Mouse (Mus musculus) skeletal muscle tissue, adult 2 months (tissue): Measurements from ENCODE around the gene Srebf2.

Experiments used
- DNase-seq: peaks from one replicate; pipeline ENCODE4 v3.0.0-alpha.2; 2012; ENCODE audit warnings: low read depth, low spot score

Gene Srebf2

DNA sequence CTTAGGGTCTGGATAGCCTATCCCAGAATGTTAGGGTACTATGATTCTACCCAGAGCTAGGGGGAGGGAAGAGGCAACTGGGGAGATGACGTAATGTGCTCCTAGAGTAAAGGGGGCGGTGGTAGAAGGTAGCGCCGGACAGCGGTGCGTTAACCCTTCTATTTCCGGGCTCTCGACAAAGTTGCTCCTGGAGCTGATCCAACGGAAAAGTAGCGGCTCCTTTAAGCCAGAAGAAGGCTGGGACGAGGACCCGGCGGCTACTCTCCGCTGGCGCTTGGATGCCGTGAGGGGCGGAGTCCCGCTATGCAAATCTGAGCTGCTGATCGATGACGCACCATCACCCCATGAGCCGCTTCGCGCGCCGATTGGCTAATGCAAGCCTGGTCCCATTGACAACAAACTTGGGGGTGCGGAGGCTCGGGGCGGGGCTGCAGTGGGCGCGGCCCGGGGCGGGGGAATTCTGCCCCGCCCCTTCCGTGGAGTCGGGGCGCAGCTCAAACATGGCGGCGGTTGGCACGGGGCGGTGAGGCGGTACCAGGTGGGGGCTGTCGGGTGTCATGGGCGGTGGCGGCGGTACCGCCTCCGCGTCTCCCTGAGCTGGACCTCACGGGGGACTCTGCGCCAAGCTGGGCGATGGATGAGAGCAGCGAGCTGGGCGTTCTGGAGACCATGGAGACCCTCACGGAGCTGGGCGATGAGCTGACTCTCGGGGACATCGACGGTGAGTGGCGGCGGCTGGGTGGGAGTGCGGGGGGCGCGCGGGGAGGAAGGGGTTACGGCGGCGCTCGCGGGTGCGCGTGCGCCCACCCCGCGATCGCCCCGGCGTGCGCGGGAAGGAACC is at the start of gene Srebf2:
Gene Srebf2, plus strand, starts transcription at position 412 of the 841 bp plus-strand sequence.
- peak; percentile 99 for DNase-seq

DNA sequence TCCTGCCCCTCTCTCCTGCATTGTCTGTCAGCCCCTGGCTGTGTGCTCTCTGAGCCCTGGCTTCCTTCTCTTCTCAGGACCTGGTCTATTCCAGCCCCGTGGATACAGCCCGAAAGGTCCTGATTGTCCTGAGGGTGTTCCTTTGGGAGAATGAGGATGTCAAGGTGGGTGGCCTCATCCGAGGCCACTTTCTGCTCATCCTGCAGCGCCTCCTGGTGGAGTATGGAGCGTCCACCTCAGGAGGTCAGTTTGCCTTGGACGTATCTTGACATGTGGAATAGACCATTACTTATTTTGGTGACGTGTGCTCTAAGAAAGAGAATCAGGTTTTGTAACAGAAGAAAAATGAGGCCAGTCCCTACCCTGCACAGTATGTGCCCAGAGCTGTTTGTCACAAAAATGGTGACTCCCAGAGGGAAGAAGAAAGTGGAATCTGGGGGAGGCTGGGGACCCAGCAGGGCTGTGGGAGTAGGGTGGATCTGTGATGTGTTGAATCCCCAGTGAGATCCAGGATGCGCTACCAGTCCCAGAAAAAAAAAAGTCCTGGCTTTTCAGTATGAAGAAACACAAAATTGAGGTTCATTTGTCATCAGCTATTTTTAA is 39.9 kb upstream of the Srebf2 start:
- DNase-seq, result no peak

DNA sequence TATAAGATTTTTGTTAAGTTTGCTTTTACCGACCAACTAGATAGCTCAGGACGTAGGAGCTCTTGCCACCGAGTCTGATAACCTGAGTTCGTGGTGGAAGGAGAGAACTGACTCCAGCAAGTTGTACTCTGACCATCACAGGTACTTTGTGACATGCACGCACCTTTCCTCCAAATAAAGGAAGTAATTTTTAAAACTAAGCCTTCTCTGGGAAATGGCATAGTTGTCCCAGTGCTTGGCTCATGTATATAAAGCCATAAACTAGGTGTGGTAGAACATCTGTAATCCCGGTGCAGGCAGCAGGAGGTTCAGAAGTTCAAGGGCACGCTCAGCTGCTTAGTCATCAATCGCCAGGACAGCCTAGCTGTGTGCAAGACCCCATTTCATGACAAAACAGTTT is 26.4 kb upstream of the Srebf2 start:
- DNase-seq, result no peak

DNA sequence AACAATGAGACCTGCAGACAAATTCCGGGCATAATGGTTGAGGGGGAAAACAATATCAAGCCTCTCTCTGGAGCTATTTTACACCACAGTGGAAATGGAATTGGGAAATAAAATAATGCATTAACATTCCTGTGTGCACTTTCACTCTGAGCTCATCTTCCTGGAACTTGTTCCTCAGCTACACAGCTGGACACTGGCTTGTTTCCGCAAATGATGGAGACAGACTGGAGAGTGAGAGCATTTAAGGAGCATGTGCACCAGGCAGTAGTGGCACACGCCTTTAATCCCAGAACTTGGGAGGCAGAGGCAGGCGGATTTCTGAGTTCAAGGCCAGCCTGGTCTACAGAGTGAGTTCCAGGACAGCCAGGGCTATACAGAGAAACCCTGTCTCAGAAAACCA is 20.3 kb upstream of the Srebf2 start:
- peak; percentile 53 for DNase-seq

DNA sequence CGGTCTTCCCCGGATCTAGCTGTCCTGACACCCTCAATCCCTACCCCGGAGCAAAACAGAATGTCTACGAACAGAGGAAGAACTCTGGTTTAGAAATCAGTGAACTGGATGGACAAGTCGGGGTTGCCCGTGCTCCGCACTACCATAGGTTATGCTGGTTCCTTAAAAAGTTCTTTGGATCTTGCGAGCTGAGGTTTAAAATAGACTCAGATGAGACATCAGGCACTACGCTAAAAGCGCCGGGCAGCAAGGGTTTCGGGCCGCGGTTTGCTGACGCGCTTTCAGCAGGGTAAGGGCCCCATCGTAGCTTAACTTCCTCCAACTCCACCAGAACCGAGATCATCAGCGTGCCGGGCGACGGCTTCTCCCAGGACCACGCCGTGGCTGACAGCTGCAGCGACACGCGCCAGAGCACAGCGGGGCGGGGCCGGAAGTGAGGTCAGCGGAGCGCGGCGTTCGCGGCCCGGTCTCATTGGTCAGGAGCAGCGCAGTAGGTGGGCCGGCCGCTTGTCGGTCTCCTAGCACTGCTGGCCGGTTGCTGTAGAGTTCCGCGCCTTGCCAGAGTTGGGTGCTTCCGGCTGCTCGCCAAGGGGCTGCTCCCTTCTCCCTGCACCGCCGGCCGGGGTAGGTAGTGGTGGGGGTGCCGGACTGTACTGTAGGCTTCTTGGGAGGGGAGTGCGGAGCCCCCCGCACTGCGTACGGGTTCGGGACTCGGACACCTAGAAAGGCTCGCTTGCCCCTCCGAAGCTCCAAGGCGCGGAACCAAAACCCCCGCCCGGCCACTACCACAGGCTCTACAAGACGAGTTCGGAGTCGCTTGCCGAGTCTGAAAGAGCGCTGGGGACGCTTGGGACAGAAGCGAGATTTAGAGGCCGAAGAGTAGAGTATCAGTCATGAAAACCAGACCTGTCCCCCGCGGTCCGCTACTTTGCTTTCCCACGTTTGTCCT is 19.3 kb upstream of the Srebf2 start, which contains the start of gene Ccdc134:
Gene Ccdc134, plus strand, starts transcription at position 497 of the 949 bp plus-strand sequence.
- peak; percentile 92 for DNase-seq

DNA sequence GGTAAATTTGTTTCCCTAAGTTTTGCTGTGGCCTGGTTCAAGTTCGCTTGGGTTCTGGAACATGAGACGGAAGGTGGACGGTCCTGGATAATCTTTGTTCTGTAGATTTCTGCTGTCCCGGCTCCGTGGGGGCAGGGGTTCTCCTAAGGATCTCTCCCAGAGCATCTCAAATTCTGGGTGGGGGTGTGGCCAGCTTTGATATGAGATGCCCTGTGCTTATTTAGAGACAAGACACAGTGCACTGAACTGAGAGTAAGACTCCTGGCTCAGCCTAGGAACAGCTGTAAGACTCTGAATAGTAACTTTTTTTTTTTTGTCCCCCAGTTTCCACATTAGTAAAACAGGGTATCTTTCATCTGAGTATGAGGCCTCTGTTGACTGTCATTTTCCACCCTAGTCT is 18.6 kb upstream of the Srebf2 start:
- DNase-seq, result no peak

DNA sequence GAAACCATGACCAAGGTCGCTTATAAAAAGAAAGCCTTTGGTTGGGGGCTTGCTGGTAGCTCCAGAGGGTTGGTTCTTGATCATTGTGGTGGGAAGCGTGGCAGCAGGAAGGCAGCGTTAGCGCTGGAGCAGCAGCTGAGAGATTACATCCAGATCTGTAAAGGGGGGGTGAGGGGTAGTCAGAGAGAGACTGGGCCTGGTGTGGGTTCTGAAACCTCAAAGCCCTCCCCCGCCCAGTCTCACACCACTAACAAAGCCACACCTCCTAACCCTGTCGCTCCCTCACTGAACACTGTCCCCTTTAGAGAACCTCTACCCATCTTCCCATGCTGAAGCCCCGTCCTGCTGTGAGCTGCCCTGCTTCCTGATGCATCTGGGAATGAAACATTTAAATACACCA is 16.4 kb upstream of the Srebf2 start:
- no peak for DNase-seq

DNA sequence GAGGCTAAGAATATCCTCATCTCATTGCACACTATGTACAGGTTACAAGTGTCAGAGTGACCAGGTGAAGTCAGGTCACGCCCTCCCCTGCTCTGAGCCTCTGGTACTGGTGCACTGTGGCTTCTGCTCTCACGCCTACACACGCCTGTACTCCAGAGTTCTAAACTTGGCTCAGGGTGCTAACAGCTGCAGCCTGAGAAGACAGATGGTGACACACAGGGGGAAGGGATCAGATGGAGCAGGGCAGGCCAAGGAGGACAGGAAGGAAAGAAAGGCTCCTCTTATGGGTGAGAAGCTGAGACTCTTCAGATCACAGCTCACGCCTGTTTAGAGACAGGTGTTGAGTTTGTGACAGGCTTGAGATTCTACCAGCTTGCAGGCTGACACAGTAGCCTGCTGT is 11.6 kb upstream of the Srebf2 start:
- peak; percentile 93 for DNase-seq

DNA sequence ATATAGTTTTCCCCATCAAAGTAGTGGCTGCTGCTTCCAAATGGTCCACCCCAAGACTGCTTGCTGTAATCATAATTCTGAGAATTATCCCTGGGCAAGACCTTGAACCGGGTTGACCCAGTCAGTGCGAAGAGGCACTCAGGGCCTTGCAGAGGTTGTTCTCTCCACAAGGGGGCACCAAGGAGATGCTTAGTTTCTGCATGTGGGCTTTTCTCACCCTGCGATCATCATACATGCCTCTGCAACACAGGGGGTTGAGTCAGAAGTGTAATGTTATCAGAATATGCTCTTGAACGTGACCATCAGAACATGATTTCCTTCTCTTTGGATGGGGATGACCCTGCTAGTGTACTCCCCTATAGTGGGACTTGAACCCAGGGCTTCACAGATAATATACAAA is 8.4 kb upstream of the Srebf2 start:
- DNase-seq, result peak; percentile 45

DNA sequence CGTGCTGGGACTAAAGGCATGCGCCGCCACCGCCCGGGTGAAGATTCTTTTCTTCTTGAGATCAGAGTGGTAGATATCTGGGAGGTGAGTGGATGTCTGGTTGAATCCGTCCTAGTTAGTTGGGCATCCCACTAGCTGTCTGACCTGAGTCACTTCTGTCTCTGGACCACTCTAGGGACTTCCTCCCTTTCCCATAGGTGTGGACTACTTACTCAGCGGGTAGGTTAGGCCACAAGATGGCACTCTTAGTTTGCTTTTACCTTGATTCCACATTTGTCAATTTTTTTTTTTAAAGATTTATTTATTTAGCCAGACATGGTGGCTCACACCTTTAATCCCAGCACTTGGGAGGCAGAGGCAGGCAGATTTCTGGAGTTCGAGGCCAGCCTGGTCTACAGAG is 7.8 kb upstream of the Srebf2 start:
- DNase-seq, result no peak

DNA sequence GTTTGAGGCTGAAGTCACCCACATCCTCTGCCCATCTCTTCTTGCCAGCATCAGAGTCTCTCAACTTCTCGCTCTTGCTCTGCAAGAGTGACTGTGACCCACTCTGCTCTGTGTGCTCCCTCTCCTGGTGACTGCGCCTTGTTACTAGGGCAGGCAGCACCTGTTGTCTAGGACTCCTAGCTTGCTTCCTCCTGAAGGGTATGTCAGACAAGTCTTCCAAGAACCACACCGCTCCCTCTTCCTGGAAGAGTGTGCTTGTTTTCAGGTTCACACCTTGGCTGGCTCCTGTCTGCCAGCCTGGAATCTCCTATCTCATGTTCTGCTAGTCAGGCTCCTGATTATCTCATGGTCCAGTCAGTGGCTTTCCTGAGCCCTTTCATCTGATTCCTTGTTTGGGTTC is 6.6 kb upstream of the Srebf2 start:
- DNase-seq, result peak; percentile 53

DNA sequence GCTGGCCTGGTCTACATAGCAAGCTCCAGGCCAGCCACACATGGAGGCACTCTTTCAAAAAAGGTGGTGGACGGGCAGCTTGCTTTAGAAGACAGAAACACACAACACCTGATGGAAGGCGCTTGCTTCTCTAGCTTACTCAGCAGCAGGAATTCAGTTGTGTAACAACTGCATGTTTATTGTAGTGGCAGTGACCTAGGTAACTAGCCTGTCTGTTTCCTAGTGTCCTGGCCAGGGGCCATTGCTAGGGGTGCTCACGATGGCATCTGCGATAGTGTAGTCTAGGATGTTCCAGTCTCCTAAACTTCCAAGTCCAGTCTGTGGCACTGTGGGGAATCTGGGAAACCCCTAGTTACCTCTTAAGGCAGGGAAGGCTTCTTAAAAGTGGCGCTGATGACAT is 2.8 kb upstream of the Srebf2 start:
- no peak for DNase-seq

DNA sequence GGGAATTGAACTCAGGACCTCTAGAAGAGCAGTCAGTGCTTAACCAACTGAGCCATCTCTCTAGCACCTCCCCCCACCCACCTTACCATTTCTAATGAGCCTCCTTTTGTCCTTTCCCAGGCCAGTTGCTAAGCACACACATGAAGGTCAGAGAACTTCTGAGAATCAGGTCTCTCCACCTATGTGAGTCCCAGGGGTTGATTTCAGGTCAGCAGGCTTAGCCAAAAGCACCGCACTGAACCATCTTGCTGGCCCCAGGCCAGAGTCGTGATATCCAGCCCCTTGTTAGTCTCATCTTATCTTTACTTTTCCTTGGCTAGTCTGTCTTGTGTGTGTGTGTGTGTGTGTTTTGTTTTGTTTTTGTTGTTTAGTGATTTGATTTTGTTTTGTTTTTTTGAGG is 1.6 kb upstream of the Srebf2 start:
- DNase-seq, result no peak

DNA sequence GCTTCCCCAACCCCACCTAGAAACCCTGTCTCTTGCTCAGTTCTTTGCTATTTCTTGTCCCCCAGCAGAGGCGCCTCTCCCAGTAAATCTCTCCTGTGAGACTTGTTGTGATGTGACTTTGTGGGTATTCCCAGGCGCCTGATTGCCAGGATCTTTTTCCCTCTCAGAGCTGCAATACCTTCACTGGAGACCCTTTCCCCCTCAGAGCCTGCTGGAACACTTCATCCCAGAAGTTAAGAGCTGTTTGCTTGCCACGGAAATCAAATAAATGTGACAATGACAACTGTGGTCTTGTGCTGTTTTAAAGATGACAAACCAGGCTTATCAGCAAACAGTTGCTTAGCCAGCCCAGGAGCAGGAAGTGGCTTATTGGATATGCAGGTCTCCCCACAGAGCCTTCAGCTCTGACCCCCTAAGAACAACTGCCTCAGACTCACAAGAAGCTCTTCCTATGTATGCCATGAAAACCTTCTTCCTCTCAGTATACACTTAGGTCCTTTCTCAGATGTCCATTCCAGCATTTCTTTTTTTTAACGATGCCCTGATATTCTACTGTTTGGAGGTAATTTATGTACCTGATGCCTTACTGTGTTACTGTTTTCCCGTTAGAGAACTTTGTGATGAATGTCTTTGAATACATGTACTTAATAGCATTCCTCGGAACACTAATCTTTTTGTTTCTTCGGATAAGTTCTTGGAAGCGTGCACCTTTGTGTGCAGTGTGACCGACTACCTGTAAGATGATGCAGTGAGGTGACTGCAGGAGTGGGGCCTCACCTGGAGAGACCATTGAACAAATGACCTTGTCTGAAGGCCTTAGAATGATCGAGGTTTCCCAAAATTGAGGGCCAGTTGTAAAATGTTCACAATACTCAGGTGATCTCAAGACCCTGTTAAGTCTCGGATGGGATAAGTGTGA is 871 bp upstream of the Srebf2 start:
- no peak for DNase-seq

DNA sequence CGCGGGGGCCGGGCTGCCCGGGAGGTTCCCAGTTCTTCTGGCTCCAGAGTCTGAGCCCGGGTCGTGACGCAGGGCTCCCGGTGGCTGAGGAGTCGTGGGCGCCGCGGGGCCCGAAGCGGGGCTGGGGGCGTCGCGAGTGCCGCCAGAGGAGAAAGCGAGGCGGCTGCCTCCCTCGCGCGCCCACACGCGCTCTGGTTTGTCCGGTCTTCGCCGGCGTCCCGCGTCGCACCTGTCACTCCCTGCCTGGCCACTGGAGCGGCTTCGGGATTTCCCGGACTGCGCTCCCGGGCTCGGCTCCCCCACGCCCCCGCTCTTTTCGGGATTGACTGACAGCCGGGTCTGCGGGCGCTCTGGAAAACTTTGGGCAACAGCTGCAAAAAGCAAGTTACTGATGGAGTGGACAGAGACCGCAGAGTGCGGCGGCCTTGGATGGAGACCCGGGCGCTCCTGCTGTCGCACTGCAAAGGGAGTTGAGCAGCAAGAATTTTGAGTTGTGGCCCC is 680 bp downstream of the Srebf2 start:
- peak; percentile 28 for DNase-seq

DNA sequence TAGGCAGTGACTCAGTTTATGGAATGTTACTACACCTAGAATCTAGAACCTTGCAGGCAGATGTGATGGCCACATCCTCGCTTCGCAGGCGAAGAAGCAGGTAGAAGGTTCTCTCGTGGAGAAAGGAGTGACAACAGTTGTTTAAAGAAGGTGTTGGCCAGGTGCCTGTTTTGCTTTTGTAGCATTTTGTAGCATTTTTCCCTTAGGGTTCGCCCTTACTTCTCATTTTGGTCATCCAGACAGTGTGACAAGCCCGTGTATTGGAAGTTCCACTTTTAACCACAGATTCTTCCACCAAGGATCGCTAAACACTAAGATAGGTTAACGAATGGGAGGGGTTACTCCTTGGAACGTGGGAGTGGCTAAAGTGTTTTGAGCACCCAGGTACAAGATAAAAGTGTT is 1.5 kb downstream of the Srebf2 start:
- no peak for DNase-seq

DNA sequence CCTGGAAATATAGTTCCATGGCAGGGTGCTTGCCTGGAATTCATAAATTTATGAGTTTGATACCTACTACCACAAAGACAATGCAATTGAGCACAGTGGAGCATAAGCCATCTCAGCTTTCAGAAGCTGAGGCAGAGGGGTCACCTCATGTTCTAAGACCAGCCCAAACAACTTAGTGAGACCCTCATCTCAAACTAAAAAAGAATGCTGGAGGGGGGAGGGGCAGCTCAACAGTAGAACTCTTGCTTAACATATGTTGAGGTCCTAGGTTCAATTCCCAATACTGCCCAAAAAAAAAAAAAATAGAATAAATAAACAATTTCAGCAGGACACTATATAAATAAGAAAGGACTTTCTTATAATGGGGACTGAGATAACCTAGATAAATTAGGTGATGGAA is 3.1 kb downstream of the Srebf2 start:
- no peak for DNase-seq

DNA sequence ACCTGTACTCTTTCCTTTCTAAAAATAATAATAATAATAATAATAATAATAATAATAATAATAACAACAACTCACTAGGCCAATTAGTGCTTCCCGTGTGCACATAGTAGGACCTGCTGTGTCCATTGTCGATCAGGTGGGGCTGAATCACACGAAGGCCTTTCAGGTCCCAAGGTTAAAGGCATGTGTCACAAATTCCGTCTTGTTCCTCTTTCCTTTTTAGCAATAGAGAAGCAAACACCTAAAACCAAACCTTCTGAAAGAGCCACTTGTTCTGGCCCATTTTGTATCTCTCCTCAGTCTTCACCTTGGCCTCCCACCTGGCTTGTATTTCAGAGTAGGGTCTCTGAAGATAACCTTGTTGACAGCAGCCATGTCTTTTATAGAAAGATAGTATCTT is 4.2 kb downstream of the Srebf2 start:
- no peak for DNase-seq

DNA sequence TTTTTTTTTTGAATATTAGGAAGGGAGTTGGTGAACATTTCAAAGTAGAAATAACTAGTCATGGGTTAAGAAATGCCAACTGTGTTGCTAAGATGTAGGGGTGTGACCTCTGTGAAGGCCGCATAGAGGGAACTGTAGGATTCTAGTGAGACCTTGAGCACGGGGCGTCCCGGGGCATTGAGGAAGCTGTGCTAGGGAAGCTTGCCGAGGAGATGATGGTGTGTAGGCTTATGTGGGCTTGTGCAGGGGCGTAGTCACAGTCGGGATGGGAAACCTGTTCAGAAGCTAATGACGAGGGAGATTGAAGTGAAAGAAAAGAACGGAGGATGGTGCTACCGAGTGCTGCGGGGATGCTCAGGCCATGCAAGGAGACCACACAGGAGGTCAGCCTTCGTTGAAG is 5.0 kb downstream of the Srebf2 start:
- no peak for DNase-seq

DNA sequence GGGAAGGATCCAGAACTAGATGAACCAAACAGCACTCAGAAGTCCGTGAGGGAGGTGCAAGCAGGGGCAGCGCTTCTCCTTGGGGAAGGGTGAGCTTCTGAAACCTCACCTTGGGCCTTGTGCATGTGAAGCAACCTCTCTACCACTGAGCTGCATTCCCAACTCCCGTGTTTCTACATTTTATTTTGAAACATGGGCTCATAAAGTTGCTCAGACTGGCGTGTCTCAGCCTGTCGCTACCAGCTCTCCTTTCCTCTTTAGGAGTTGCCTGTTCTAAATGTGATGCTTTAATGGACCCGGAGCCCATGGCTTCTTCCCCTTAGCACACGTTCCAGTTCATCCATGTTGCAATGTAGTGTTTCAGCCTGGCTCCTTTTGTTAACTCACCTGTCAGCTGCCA is 5.5 kb downstream of the Srebf2 start:
- DNase-seq, result no peak

DNA sequence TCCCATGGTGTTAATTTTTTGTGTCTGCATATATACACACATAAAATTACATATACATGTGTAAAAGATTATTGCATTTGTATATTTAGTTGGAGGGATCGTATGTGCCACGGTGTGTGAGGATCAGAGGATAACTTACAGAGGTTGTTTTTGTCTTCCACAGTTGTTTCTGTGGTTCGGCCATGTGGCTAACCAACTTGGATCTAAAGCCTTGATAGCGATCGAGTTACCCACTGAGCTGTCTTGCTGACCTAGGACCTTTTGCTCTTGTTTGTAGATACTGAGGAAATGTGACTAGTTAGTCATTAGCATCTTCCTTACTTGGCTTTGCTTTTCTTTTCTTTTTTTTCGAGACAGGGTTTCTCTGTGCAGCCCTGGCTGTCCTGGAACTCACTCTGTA is 9.3 kb downstream of the Srebf2 start:
- DNase-seq, result no peak
